Mouse (Mus musculus) liver, embryonic 11.5 days (tissue): ENCODE measurements at regions not wholly inside any gene's neighbourhood (a gene's known extent, or its start where the extent isn't known, plus 50 kb on each side); places are given as distances from the start of the nearest gene placed in this dataset.
"Not testable (repeated sequence)": the region's sequence is repeated elsewhere in the genome, so short reads cannot be mapped to it uniquely, and the experiment has no call there.

ENCODE experiments used
- ATAC-seq: fragments of 200-750 bp; cut with Nextera tagmentation; replicated peaks from 2 replicates; pipeline ENCODE4 v1.8.0; 2017; ENCODE audit warnings: moderate number of reproducible peaks, mild to moderate bottlenecking, moderate TSS enrichment, moderate library complexity; ENCODE audit not compliant: low FRiP score
- DNase-seq: peaks from one replicate; pipeline ENCODE4 v3.0.0-alpha.2; 2017; ENCODE audit warnings: low spot score
- H3K27ac ChIP-seq: fragments of 300-500 bp; sonication (generic); 2 replicates; pipeline ENCODE4 v1.5.1; 2014; ENCODE audit warnings: mild to moderate bottlenecking, low read depth, low read length, control low read depth
- H3K27me3 ChIP-seq: fragments of 300-500 bp; sonication (generic); replicated peaks from 2 replicates; pipeline ENCODE4 v1.6.1; 2014; ENCODE audit warnings: low read length, mixed read lengths; ENCODE audit not compliant: control insufficient read depth, insufficient read depth
- H3K36me3 ChIP-seq: fragments of 300-500 bp; sonication (generic); 2 replicates; pipeline ENCODE4 v1.6.1; 2014; ENCODE audit warnings: mild to moderate bottlenecking, low read length, moderate library complexity, mixed read lengths; ENCODE audit not compliant: control insufficient read depth, insufficient read depth
- H3K4me1 ChIP-seq: fragments of 300-500 bp; sonication (generic); replicated peaks from 2 replicates; pipeline ENCODE4 v1.6.1; 2014; ENCODE audit warnings: low read length, mixed read lengths; ENCODE audit not compliant: control insufficient read depth, insufficient read depth
- H3K4me2 ChIP-seq: fragments of 300-500 bp; sonication (generic); 2 replicates; pipeline ENCODE4 v1.6.1; 2014; ENCODE audit warnings: mild to moderate bottlenecking, control low read depth, moderate library complexity
- H3K4me3 ChIP-seq: fragments of 300-500 bp; sonication (generic); 2 replicates; pipeline ENCODE4 v1.5.1; 2014; ENCODE audit warnings: low read depth, low read length, control low read depth
- H3K9ac ChIP-seq: fragments of 300-500 bp; sonication (generic); 2 replicates; pipeline ENCODE4 v1.6.1; 2014; ENCODE audit warnings: low read depth, low read length, control low read depth
- H3K9me3 ChIP-seq: fragments of 300-500 bp; sonication (generic); 2 replicates; pipeline ENCODE4 v1.6.1; 2016; ENCODE audit warnings: low read length, inconsistent platforms, mixed read lengths; ENCODE audit not compliant: control insufficient read depth
- WGBS: fragments of 180-500 bp; shearing (Covaris S2); extraction: QIAGEN DNeasy Blood & Tissue Kit; methylation state at CpG from one replicate; pipeline ENCODE4 v1.1.7; 2014; 5-methylcytosine and 5-hydroxymethylcytosine counted together

- not testable (repeated sequence) for DNase-seq, H3K4me2 ChIP-seq, H3K4me3 ChIP-seq, H3K9ac ChIP-seq, H3K36me3 ChIP-seq, ATAC-seq, H3K27ac ChIP-seq, H3K9me3 ChIP-seq, H3K4me1 ChIP-seq, H3K27me3 ChIP-seq
- 38% methylated on average over 3 of the region's 3 CpGs for WGBS
Observed at GRCm38 (mm10) chrX:91059251-91059650, 167.3 kb downstream of the Gm44 start.

GRCm38 (mm10) chrX:91085137-91085536 is 193.2 kb downstream of the Gm44 start:
- not testable (repeated sequence) for H3K9me3 ChIP-seq, H3K4me2 ChIP-seq, H3K36me3 ChIP-seq, H3K27ac ChIP-seq, H3K9ac ChIP-seq, H3K4me1 ChIP-seq, H3K27me3 ChIP-seq, DNase-seq, H3K4me3 ChIP-seq
- ATAC-seq, result peak; percentile 54
- WGBS, result 41% methylated on average over 4 of the region's 4 CpGs
